Comparison of ENCODE assay signal across 27 mouse cellular contexts in genomic region chr1:77029091-77029490, GRCm38 (mm10).
A peak's percentile ranks its signal among the peaks of the same experiment; 100 is the strongest.
DNase-seq lines count a peak whose midpoint lies in the region; ATAC-seq and TF ChIP-seq lines count a peak whose summit lies in the region.
"Had no signal": no experiment of that assay in that cellular context is flagged by ENCODE, and none has a peak within 500 bp of the region (broad histone marks: within the 10 kb centered on the region; RNA-seq: fewer than 3 reads in every experiment).

No protein-coding gene starts in this region.

- H3K4me1 ChIP-seq in hindbrain, embryonic 14.5 days (replicated peaks; ENCODE audit: control insufficient read depth, insufficient read depth, low read length): no peaks in the 10 kb centered on the region
- H3K4me1 ChIP-seq: embryonic facial prominence, embryonic 13.5 days; hindbrain, embryonic 12.5 days; intestine, embryonic 15.5 days had no signal

- no peak overlapping the region for H3K9ac ChIP-seq in hindbrain, embryonic 14.5 days
- H3K9ac ChIP-seq: embryonic facial prominence, embryonic 13.5 days; forebrain, embryonic 12.5 days; forebrain, embryonic 15.5 days; hindbrain, embryonic 12.5 days; intestine, embryonic 15.5 days had no signal

- H3K27ac ChIP-seq in hindbrain, embryonic 14.5 days: no peak overlapping the region
- H3K27ac ChIP-seq: embryonic facial prominence, embryonic 10.5 days; embryonic facial prominence, embryonic 13.5 days; forebrain, embryonic 12.5 days; forebrain, embryonic 15.5 days; hindbrain, embryonic 12.5 days; intestine, embryonic 15.5 days had no signal

- ATAC-seq in hindbrain, embryonic 14.5 days (ENCODE audit: low FRiP score): no peak
- ATAC-seq: forebrain, embryonic 15.5 days; hindbrain, embryonic 16.5 days; intestine, embryonic 15.5 days; Patski had no signal

- 72% methylated on average over 6 of the region's 6 CpGs for WGBS in hindbrain, embryonic 14.5 days

- no peak for TF ChIP-seq CTCF in brain, embryonic 14.5 days (IDR thresholded peaks at IDR 0.05; ENCODE audit: borderline replicate concordance, extremely low read depth, insufficient read depth, insufficient read length)

- H3K4me2 ChIP-seq in hindbrain, embryonic 14.5 days (replicated peaks): no peak overlapping the region
- H3K4me2 ChIP-seq: embryonic facial prominence, embryonic 13.5 days; forebrain, embryonic 12.5 days; forebrain, embryonic 15.5 days; heart, embryonic 11.5 days; hindbrain, embryonic 12.5 days; intestine, embryonic 15.5 days had no signal

- no peaks in the 10 kb centered on the region for H3K9me3 ChIP-seq in hindbrain, embryonic 14.5 days (ENCODE audit: control insufficient read depth, low read length)
- H3K9me3 ChIP-seq: embryonic facial prominence, embryonic 10.5 days; embryonic facial prominence, embryonic 13.5 days; forebrain, embryonic 12.5 days; forebrain, embryonic 15.5 days; hindbrain, embryonic 12.5 days; intestine, embryonic 15.5 days had no signal

- peak; percentile 36 for DNase-seq in cerebellum, adult 11-12 months
- no peak for DNase-seq in cerebellum, adult 11 months
- peak; percentile 17 for DNase-seq in brain, embryonic 14.5 days (ENCODE audit: low read depth)
- peak; percentile 21 for DNase-seq in cerebellum, adult 8-10 months
- DNase-seq in cerebellum, postnatal 25 days: peak; percentile 26 to 27
- no peak for DNase-seq in left cerebral cortex, postnatal 4 days
- DNase-seq in hindbrain, embryonic 14.5 days (ENCODE audit: low spot score): no peak
- DNase-seq in frontal cortex, postnatal 14 days (ENCODE audit: low spot score in 2 of 2): no peak
- DNase-seq: adrenal gland, postnatal 10 days; B cell, adult 2 months; embryo, embryonic 11 days; gastrocnemius, postnatal 14 days; heart, adult 11 months; kidney, adult 11 months; kidney, adult 8-10 months had no signal

- H3K36me3 ChIP-seq in hindbrain, embryonic 14.5 days (replicated peaks; ENCODE audit: control insufficient read depth, insufficient read depth): no peaks in the 10 kb centered on the region
- H3K36me3 ChIP-seq: embryonic facial prominence, embryonic 10.5 days; embryonic facial prominence, embryonic 13.5 days; forebrain, embryonic 12.5 days; forebrain, embryonic 15.5 days; G1E; hindbrain, embryonic 12.5 days; intestine, embryonic 15.5 days had no signal

- intact Hi-C loops in left cerebral cortex, postnatal 4 days (cut with DNase I): no loop called here

- H3K27me3 ChIP-seq in hindbrain, embryonic 14.5 days (ENCODE audit: control insufficient read depth, insufficient read depth, low read length): no peaks in the 10 kb centered on the region
- H3K27me3 ChIP-seq: CH12.LX; embryonic facial prominence, embryonic 13.5 days; forebrain, embryonic 12.5 days; forebrain, embryonic 15.5 days; hindbrain, embryonic 12.5 days; intestine, embryonic 15.5 days; Patski had no signal

- no peak for TF ChIP-seq POLR2A in brain, embryonic 14.5 days (IDR thresholded peaks at IDR 0.05; ENCODE audit: borderline replicate concordance, extremely low read depth, insufficient read depth, insufficient read length, poor library complexity, severe bottlenecking)

- no peak overlapping the region for H3K4me3 ChIP-seq in hindbrain, embryonic 14.5 days (replicated peaks; ENCODE audit: low read length)
- H3K4me3 ChIP-seq: embryonic facial prominence, embryonic 10.5 days; embryonic facial prominence, embryonic 13.5 days; erythroblast, embryonic 14.5 days; forebrain, embryonic 12.5 days; forebrain, embryonic 15.5 days; hindbrain, embryonic 12.5 days; intestine, embryonic 15.5 days had no signal

Comparison
In these comparisons a context has a peak if more than half of its experiments do, and no peak if none do; other contexts are left out.
1. DNase-seq: peak in cerebellum, adult 11-12 months (single experiment), brain, embryonic 14.5 days (single experiment), cerebellum, adult 8-10 months (single experiment) and cerebellum, postnatal 25 days (2 of 2); none in cerebellum, adult 11 months (single experiment), left cerebral cortex, postnatal 4 days (single experiment), hindbrain, embryonic 14.5 days (single experiment) and frontal cortex, postnatal 14 days (0 of 2).